Mouse (Mus musculus) spleen, postnatal 4 days (tissue): ENCODE data around the gene Nsd1.
"Not testable (repeated sequence)": the region's sequence is repeated elsewhere in the genome, so short reads cannot be mapped to it uniquely, and the experiment has no call there.

ENCODE experiments used
- DNase-seq, 2 experiments: peaks; one replicate each; pipeline ENCODE4 v3.0.0; 2022; ENCODE audit warnings: low spot score in 2 of 2

The Nsd1 gene

GRCm38 (mm10) chr13:55209649-55210192 is at the start of gene Nsd1:
Gene Nsd1, plus strand, starts transcription at chr13:55209782.
- DNase-seq = no peak

GRCm38 (mm10) chr13:55162365-55162764 is 47.2 kb upstream of the Nsd1 start:
- DNase-seq = no peak

GRCm38 (mm10) chr13:55163553-55163952 is 46.0 kb upstream of the Nsd1 start:
- no peak for DNase-seq

GRCm38 (mm10) chr13:55165831-55166339 is 43.7 kb upstream of the Nsd1 start:
- DNase-seq = peak in 1 of 2 experiments; percentile 52

GRCm38 (mm10) chr13:55166806-55167725 is 42.5 kb upstream of the Nsd1 start:
- DNase-seq = peak in 1 of 2 experiments; percentile 57

- no peak for DNase-seq
Measured at GRCm38 (mm10) chr13:55167798-55168197, 41.8 kb upstream of the Nsd1 start.

GRCm38 (mm10) chr13:55168255-55168654 is 41.3 kb upstream of the Nsd1 start:
- no peak for DNase-seq

GRCm38 (mm10) chr13:55168958-55169369 is 40.6 kb upstream of the Nsd1 start:
- no peak for DNase-seq

- no peak for DNase-seq
Measured at GRCm38 (mm10) chr13:55171517-55172335, 37.9 kb upstream of the Nsd1 start.

GRCm38 (mm10) chr13:55172336-55172770 is 37.2 kb upstream of the Nsd1 start:
- no peak for DNase-seq

- DNase-seq = no peak
Measured at GRCm38 (mm10) chr13:55174347-55174746, 35.2 kb upstream of the Nsd1 start.

- no peak for DNase-seq
Measured at GRCm38 (mm10) chr13:55176265-55176664, 33.3 kb upstream of the Nsd1 start.

- DNase-seq = no peak
Measured at GRCm38 (mm10) chr13:55177903-55178496, 31.6 kb upstream of the Nsd1 start.

- DNase-seq = peak; percentile 67 to 84
Measured at GRCm38 (mm10) chr13:55178556-55178955, 31.0 kb upstream of the Nsd1 start.

GRCm38 (mm10) chr13:55179591-55179990 is 30.0 kb upstream of the Nsd1 start:
- no peak for DNase-seq

- no peak for DNase-seq
Measured at GRCm38 (mm10) chr13:55181786-55182172, 27.8 kb upstream of the Nsd1 start.

- peak; percentile 63 to 79 for DNase-seq
Measured at GRCm38 (mm10) chr13:55182173-55182894, 27.2 kb upstream of the Nsd1 start.

GRCm38 (mm10) chr13:55183382-55183781 is 26.2 kb upstream of the Nsd1 start:
- DNase-seq = no peak

- DNase-seq = not testable (repeated sequence)
Measured at GRCm38 (mm10) chr13:55187062-55187461, 22.5 kb upstream of the Nsd1 start.

- DNase-seq = no peak
Measured at GRCm38 (mm10) chr13:55189531-55190107, 20.0 kb upstream of the Nsd1 start.
